Mouse (Mus musculus) intestine, embryonic 16.5 days (tissue): ENCODE measurements at regions not wholly inside any gene's neighbourhood (a gene's known extent, or its start where the extent isn't known, plus 50 kb on each side); places are given as distances from the start of the nearest gene placed in this dataset.

ENCODE experiments used
- ATAC-seq: fragments of 200-750 bp; cut with Nextera tagmentation; 2 replicates; pipeline ENCODE4 v1.8.0; 2017; ENCODE audit warnings: moderate TSS enrichment, moderate library complexity
- H3K27ac ChIP-seq: fragments of 300-500 bp; sonication (generic); 2 replicates; pipeline ENCODE4 v1.5.1; 2014; ENCODE audit warnings: mild to moderate bottlenecking, low read length
- H3K27me3 ChIP-seq: fragments of 300-500 bp; sonication (generic); replicated peaks from 2 replicates; pipeline ENCODE4 v1.6.1; 2014; ENCODE audit warnings: low read length, control low read depth, mixed read lengths; ENCODE audit not compliant: control insufficient read depth, insufficient read depth
- H3K36me3 ChIP-seq: fragments of 300-500 bp; sonication (generic); 2 replicates; pipeline ENCODE4 v1.6.1; 2014; ENCODE audit warnings: low read length, control low read depth; ENCODE audit not compliant: control insufficient read depth, insufficient read depth
- H3K4me1 ChIP-seq: fragments of 300-500 bp; sonication (generic); 2 replicates; pipeline ENCODE4 v1.6.1; 2014; ENCODE audit warnings: low read length, control low read depth, mixed read lengths; ENCODE audit not compliant: control insufficient read depth, insufficient read depth
- H3K4me2 ChIP-seq: fragments of 300-500 bp; sonication (generic); 2 replicates; pipeline ENCODE4 v1.6.1; 2014; ENCODE audit warnings: low read depth, low read length, control low read depth
- H3K4me3 ChIP-seq: fragments of 300-500 bp; sonication (generic); 2 replicates; pipeline ENCODE4 v1.5.1; 2014; ENCODE audit warnings: mild to moderate bottlenecking, low read length
- H3K9ac ChIP-seq: fragments of 300-500 bp; sonication (generic); 2 replicates; pipeline ENCODE4 v1.6.1; 2014; ENCODE audit warnings: low read depth, low read length
- H3K9me3 ChIP-seq: fragments of 300-500 bp; sonication (generic); 2 replicates; pipeline ENCODE4 v1.6.1; 2016; ENCODE audit warnings: low read length, control low read depth; ENCODE audit not compliant: control insufficient read depth
- WGBS: fragments of 180-500 bp; shearing (Covaris S2); extraction: QIAGEN DNeasy Blood & Tissue Kit; methylation state at CpG from one replicate; pipeline ENCODE4 v1.1.7; 2014; 5-methylcytosine and 5-hydroxymethylcytosine counted together

DNA sequence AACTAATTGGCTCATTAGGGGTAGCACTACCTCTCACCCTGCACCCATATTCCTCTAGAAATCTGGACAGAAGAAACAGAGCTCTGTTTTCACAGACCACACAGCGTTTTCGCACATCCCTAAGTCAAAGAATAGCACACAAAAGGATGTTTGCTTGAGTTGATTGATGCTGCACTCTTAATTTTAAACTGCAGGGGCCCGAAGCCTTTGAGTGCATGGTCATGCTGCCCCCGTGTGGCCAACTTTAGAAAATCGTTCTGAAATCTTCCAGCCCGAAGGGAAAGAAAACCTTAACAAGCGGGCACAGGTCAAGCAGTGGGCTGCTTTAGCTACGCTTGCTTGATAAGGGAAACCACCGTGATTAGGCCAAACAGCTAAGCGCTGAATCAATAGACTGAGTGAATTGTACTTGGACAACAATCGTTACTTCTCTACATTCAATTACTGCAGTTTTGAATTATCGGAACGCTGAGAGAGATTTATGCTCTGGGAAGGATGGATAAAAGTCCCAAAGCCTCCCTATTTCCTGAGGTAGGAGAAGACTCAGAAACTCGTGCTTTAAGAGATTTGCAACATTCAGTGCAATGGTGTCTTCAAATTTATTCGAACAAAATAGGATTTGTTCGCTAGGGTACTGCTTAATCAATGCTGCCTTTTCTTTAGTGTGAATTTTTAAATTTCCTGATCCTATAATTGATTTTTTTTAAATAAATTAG lies 490.1 kb upstream of the Lcorl start:
- H3K4me3 ChIP-seq, result no peak overlapping the region
- H3K36me3 ChIP-seq, result no peaks in the 10 kb centered on the region
- no peak overlapping the region for H3K9ac ChIP-seq
- no peaks in the 10 kb centered on the region for H3K27me3 ChIP-seq
- H3K27ac ChIP-seq, result no peak overlapping the region
- peak; percentile 42 for ATAC-seq
- peak overlapping the region; percentile 37; the same call in 1 of the 2 replicates for H3K4me2 ChIP-seq
- no peaks in the 10 kb centered on the region for H3K9me3 ChIP-seq
- H3K4me1 ChIP-seq, result no peaks in the 10 kb centered on the region
- 18% methylated on average over 16 of the region's 16 CpGs for WGBS

DNA sequence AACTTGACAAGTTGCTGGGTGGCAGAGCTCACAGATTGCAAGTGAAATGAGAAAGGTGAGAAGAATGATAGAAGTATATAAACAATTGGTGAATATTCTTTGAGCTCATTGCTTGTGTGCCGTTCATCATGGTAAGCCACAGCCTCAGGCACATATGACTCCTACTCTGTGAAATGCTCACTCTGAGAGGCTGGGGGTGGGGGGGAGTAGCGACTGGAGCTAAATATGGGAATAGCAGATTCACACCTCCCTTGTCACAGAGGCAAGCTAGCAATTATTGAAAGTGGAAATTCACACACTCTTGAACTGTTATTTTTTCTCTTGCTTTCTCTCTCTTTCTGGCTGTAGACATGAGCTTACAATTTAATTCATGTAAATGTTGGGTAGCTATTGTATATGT lies 481.0 kb upstream of the Lcorl start:
- Histone ChIP-seq H3K9ac (no peak overlapping the region), H3K9me3 (no peaks in the 10 kb centered on the region)

DNA sequence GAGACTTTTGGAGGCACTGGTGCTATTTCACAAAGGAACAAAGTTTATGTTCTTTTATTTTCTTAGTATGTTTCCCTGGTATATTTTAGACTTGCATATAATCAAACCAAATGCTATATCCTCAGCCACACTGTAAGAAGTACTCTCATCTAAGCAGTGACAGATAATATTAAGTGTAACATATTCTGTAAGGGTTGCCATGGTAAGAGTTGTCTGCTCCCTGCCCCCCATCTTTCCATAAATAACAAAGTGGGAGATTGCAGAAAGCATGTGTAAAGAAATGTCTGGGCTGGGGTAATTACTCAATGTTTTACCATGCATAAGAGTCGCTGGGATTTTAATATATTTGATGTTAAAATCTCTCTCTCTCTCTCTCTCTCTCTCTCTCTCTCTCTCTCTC lies 473.5 kb upstream of the Lcorl start:
- H3K36me3 ChIP-seq, result no peaks in the 10 kb centered on the region
- ATAC-seq, result no peak
- 37% methylated on average over 1 of the region's 1 CpGs for WGBS

More for the DNA sequence above, 481.0 kb upstream of the Lcorl start:
- Histone ChIP-seq H3K27me3 (no peaks in the 10 kb centered on the region), H3K4me1 (no peaks in the 10 kb centered on the region), H3K36me3 (no peaks in the 10 kb centered on the region), H3K27ac (no peak overlapping the region), H3K4me3 (no peak overlapping the region), H3K4me2 (no peak overlapping the region)
- ATAC-seq, result no peak
- 71% methylated on average over 2 of the region's 2 CpGs for WGBS

More for the DNA sequence above, 473.5 kb upstream of the Lcorl start:
- Histone ChIP-seq H3K4me1 (no peaks in the 10 kb centered on the region), H3K27ac (no peak overlapping the region), H3K9ac (no peak overlapping the region), H3K9me3 (no peaks in the 10 kb centered on the region), H3K4me3 (no peak overlapping the region), H3K4me2 (no peak overlapping the region), H3K27me3 (no peaks in the 10 kb centered on the region)
